Mouse (Mus musculus) neural tube, embryonic 11.5 days (tissue): ENCODE measurements at regions not wholly inside any gene's neighbourhood (a gene's known extent, or its start where the extent isn't known, plus 50 kb on each side); places are given as distances from the start of the nearest gene placed in this dataset.
"Not testable (repeated sequence)": the region's sequence is repeated elsewhere in the genome, so short reads cannot be mapped to it uniquely, and the experiment has no call there.

ENCODE experiments used
- ATAC-seq: fragments of 200-750 bp; cut with Nextera tagmentation; 2 replicates; pipeline ENCODE4 v1.8.0; 2017; ENCODE audit warnings: moderate number of reproducible peaks, mild to moderate bottlenecking, moderate TSS enrichment, moderate library complexity; ENCODE audit not compliant: insufficient read depth, low FRiP score, low TSS enrichment
- DNase-seq: peaks from one replicate; pipeline ENCODE4 v3.0.0-alpha.2; 2015; ENCODE audit warnings: low spot score
- H3K27ac ChIP-seq: fragments of 300-500 bp; sonication (generic); 2 replicates; pipeline ENCODE4 v1.5.1; 2014; ENCODE audit warnings: low read depth, mild to moderate bottlenecking, low read length
- H3K27me3 ChIP-seq: fragments of 300-500 bp; sonication (generic); 2 replicates; pipeline ENCODE4 v1.6.1; 2014; ENCODE audit warnings: mild to moderate bottlenecking, low read length, mixed read lengths; ENCODE audit not compliant: control insufficient read depth, insufficient read depth
- H3K36me3 ChIP-seq: fragments of 300-500 bp; sonication (generic); 2 replicates; pipeline ENCODE4 v1.6.1; 2014; ENCODE audit warnings: mild to moderate bottlenecking, low read length, moderate library complexity, mixed read lengths; ENCODE audit not compliant: control insufficient read depth, insufficient read depth
- H3K4me1 ChIP-seq: fragments of 300-500 bp; sonication (generic); 2 replicates; pipeline ENCODE4 v1.6.1; 2014; ENCODE audit warnings: low read length, mixed read lengths; ENCODE audit not compliant: control insufficient read depth, insufficient read depth
- H3K4me2 ChIP-seq: fragments of 300-500 bp; sonication (generic); 2 replicates; pipeline ENCODE4 v1.6.1; 2014; ENCODE audit warnings: low read depth, mild to moderate bottlenecking, moderate library complexity
- H3K4me3 ChIP-seq: fragments of 300-500 bp; sonication (generic); 2 replicates; pipeline ENCODE4 v1.5.1; 2014; ENCODE audit warnings: low read depth, low read length
- H3K9ac ChIP-seq: fragments of 300-500 bp; sonication (generic); 2 replicates; pipeline ENCODE4 v1.6.1; 2014; ENCODE audit warnings: mild to moderate bottlenecking, low read length
- H3K9me3 ChIP-seq: fragments of 300-500 bp; sonication (generic); 2 replicates; pipeline ENCODE4 v1.6.1; 2016; ENCODE audit warnings: low read length; ENCODE audit not compliant: control insufficient read depth
- WGBS: fragments of 180-500 bp; shearing (Covaris S2); extraction: QIAGEN DNeasy Blood & Tissue Kit; methylation state at CpG from one replicate; pipeline ENCODE4 v1.1.7; 2014; 5-methylcytosine and 5-hydroxymethylcytosine counted together

DNA sequence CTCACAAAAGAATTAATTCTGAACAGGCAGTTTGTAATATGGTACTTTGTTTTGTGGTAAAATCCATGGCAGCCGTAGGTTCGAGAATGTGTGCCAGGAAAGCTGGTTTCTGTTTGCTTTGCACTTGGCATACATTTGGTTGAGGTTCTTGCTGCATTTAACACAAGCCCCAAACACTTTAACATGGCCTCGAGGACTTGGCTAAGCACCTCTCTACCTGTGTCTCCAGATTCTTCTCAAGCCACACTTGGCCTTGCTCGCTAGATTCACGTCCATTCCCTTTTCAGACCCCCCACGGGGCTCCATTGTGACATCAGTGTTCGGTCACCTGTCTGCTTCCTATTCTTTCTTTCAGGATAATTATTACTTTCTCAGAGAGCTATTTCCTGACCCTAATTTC is 151.9 kb upstream of the Dmrta1 start:
- H3K4me2 ChIP-seq: no peak overlapping the region
- H3K4me1 ChIP-seq: no peaks in the 10 kb centered on the region
- no peak overlapping the region for H3K9ac ChIP-seq
- no peak overlapping the region for H3K27ac ChIP-seq
- H3K9me3 ChIP-seq: no peaks in the 10 kb centered on the region
- ATAC-seq (no peak), DNase-seq (no peak)
- H3K4me3 ChIP-seq: no peak overlapping the region
- WGBS: 75% methylated on average over 7 of the region's 7 CpGs
- no peaks in the 10 kb centered on the region for H3K36me3 ChIP-seq
- H3K27me3 ChIP-seq: peaks cover 15% of the 10 kb centered on the region

DNA sequence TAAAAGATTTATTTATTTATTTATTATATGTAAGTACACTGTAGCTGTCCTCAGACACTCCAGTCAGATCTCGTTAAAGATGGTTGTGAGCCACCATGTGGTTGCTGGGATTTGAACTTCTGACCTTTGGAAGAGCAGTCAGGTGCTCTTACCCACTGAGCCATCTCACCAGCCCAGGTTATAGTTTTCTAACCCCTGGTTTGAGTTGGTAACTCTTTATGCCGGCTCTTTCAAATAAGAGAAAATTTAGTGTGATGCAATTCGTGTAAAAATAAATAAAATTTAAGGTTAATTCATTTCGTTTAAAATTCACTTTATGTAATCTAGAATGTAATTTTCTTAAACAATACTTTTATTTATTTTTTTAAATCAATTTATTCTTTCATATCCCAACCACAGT is 153.7 kb upstream of the Dmrta1 start:
- not testable (repeated sequence) for H3K9ac ChIP-seq
- 59% methylated on average over 4 of the region's 4 CpGs for WGBS

DNA sequence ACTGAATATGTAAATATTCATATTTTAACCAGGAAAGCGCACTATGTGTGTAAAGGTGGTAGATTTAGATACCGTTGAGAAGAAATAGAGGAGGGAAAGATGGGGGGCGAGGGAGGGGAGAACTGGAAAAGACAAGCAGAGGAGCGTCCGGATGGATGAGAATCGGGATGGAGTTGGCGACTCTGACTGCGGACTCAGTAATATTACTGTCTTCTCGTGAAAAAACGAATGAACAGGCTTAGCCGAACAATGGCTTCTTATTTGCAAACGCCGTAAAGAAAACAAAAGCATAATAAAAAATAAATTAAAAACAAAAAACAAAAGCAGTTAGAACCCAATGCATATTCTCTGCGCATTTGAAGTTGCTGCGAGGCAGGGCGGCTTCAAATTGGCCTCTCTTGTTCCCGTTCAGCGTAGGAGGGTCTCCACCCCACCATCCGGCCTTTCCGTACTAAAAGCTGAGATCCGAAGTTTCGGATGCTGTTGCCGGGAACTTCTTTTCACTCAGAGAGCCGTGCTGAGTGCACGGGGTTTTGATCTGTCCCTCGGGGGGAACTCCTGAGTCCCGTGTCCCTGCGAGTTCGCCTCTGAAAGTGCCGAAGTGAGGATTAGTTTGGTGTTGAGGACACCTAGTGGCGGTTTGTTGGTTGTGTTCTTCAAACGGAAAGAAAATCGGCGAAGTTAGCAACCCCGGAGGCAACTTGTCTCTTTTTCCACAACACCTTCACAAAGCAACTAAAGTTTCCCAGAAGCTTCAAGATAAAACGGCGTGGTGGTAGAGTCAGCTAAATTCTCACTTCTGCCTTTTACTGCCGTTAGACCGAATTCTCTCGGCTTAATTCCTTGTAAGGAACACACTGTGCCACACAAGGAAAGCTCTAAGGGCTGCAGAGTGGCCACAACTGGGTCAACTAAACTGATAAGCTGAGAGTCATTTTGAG is 154.7 kb upstream of the Dmrta1 start:
- no peaks in the 10 kb centered on the region for H3K4me1 ChIP-seq
- peaks cover 15% of the 10 kb centered on the region for H3K27me3 ChIP-seq
- H3K4me2 ChIP-seq: peak overlapping the region; percentile 72
- no peaks in the 10 kb centered on the region for H3K9me3 ChIP-seq
- no peaks in the 10 kb centered on the region for H3K36me3 ChIP-seq
- no peak overlapping the region for H3K27ac ChIP-seq
- no peak overlapping the region for H3K9ac ChIP-seq
- 2% methylated on average over 40 of the region's 40 CpGs for WGBS
- peak; percentile 72 for ATAC-seq
- DNase-seq: peak; percentile 83
- H3K4me3 ChIP-seq: peak overlapping the region; percentile 38

More for the DNA sequence above, 153.7 kb upstream of the Dmrta1 start:
- H3K4me1 ChIP-seq, H3K4me3 ChIP-seq, DNase-seq, H3K27ac ChIP-seq, H3K36me3 ChIP-seq, H3K4me2 ChIP-seq, H3K9me3 ChIP-seq, ATAC-seq: not testable (repeated sequence)
- H3K27me3 ChIP-seq: peaks cover 15% of the 10 kb centered on the region

DNA sequence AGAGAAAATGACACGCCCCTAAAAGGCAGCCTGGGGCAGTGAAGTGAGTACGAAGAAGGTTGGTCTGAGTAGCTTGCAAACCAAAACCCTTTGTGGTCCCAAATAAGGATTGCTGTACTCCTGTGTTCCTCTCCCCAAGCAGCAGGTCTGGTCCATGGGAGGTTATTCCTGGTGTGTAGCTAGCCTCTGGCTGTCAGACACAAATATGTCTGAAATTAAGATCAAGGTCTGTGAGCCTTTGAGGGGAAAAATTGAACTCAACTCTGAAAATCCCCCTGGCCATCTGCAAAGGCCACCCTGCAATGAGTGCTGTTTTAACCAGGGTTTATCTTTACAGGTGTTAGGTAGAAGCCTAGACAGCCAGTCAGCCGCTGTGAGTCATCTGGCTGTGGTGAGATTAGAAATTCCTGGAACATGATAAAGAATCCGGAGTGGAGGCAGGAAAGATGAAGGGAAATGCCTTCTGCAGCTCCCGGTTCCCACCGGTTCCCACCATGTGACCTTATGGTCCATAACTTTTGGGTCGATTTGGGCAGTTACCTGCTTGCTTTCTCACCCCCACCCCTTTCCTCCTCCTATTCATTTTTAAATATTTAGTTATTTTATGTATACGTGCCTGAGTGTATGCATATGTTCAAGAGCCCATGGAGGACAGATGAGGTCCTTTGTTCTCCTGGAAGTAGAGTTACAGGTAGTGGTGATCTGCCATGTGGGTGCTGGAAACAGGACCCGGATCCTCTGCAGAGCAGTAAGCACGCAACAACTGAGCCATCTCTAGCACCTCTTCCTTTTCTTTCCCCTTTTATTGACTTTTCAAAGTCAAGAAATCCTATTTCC is 155.6 kb upstream of the Dmrta1 start:
- no peaks in the 10 kb centered on the region for H3K36me3 ChIP-seq
- H3K4me3 ChIP-seq: peak overlapping the region; percentile 38; the same call in 1 of the 2 replicates
- ATAC-seq (no peak), DNase-seq (peak; percentile 16)
- H3K27me3 ChIP-seq: peaks cover 15% of the 10 kb centered on the region
- no peaks in the 10 kb centered on the region for H3K9me3 ChIP-seq
- H3K4me1 ChIP-seq: no peaks in the 10 kb centered on the region
- no peak overlapping the region for H3K9ac ChIP-seq
- 13% methylated on average over 10 of the region's 10 CpGs for WGBS
- H3K4me2 ChIP-seq: peak overlapping the region; percentile 72
- no peak overlapping the region for H3K27ac ChIP-seq

DNA sequence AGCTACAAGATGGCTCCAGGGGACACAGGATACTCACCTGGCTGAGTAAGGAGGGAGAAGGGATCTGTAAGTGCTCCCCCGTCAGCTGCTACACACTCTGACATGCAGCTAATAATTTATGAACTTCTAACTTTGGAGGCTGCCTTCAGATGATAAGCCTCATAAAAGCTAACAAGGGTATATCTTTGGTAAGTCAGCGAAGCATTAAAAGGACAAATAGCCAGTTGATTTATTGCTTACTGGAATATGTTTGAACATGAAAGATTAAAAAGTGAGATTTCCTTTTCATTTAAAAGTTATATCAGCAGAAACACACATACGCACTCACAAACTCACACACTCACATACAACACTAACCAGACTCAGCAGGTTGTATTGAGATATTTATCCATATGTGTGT is 161.2 kb upstream of the Dmrta1 start:
- Histone ChIP-seq H3K4me3 (no peak overlapping the region), H3K4me1 (no peaks in the 10 kb centered on the region), H3K27me3 (no peaks in the 10 kb centered on the region), H3K36me3 (no peaks in the 10 kb centered on the region), H3K9me3 (no peaks in the 10 kb centered on the region), H3K9ac (no peak overlapping the region), H3K27ac (no peak overlapping the region), H3K4me2 (no peak overlapping the region)
- 80% methylated on average over 3 of the region's 3 CpGs for WGBS
- no peak for ATAC-seq
- no peak for DNase-seq

DNA sequence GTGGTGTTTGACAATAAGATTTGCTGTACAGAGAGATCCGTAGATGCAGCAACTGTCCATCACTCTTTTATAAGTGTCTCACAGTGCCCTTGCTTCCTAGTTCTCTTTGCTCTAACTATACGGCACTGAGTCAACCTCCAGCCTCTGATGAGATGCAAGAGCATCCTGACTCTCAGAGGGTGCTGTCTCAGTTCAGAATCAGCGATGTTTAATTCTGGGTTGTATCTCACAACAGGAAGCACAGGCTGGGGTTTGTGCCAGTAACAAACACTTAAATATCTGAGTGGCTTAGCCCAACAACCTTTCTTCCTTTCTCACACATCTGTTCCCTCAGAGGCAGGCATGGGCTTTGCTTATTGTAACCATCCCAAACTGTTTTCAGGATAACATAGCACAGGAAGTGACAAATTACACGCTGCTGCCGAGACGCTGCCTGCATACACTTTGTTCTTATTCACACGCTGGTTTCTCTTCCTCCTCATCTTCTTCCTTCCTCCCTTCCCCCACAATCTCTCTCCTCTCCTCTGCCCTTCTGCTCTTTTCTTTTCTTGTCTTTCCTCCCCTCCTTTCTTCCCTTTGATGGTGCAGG is 163.3 kb upstream of the Dmrta1 start:
- 39% methylated on average over 7 of the region's 7 CpGs for WGBS
- DNase-seq (no peak), ATAC-seq (no peak)
- Histone ChIP-seq H3K36me3 (no peaks in the 10 kb centered on the region), H3K9me3 (no peaks in the 10 kb centered on the region), H3K27me3 (no peaks in the 10 kb centered on the region), H3K4me3 (no peak overlapping the region), H3K9ac (no peak overlapping the region), H3K4me2 (no peak overlapping the region), H3K4me1 (no peaks in the 10 kb centered on the region), H3K27ac (no peak overlapping the region)

DNA sequence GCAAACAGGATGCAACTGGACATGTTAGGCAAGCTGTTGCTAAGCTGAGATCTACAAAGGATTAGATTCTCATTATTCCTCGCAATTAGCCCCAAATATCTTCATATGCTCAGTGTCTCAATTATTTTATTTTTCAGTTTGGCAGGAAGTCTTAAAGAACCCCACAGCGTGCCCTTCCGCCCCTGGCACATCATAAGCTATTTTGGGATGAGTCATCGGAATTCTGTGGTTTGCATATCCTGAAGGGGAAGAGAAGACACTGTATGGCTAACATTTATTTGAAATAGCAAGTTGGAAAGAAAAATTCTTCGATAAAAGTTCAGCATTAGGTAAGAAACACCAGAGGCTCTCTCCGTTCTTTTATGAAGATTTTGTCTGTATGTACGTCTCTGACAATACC is 164.3 kb upstream of the Dmrta1 start:
- Histone ChIP-seq H3K9me3 (no peaks in the 10 kb centered on the region), H3K27me3 (no peaks in the 10 kb centered on the region), H3K4me3 (no peak overlapping the region), H3K4me1 (no peaks in the 10 kb centered on the region), H3K27ac (no peak overlapping the region), H3K9ac (no peak overlapping the region), H3K4me2 (no peak overlapping the region), H3K36me3 (no peaks in the 10 kb centered on the region)
- WGBS: 89% methylated on average over 7 of the region's 7 CpGs
- DNase-seq (no peak), ATAC-seq (no peak)

DNA sequence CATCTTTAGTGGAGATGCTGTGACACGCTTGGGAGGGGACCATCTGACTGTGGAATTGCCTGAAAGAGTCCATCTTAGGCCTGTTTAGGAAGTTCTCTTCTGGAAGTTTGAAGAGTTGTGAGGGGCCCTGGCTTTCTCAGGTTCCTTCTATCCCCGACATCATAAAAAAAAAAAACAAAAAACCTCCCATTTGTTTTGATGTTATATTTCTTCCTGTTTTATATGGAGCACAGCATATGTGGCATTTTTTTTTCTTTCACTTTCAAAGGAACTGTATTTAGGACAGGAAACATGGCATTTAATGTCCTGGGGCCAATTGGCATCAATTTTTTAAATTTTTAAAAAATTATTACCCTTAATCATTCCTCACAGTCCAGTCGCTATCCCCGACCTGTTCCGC is 168.6 kb upstream of the Dmrta1 start:
- WGBS: 80% methylated on average over 5 of the region's 5 CpGs
- no peaks in the 10 kb centered on the region for H3K36me3 ChIP-seq
- H3K27me3 ChIP-seq: no peaks in the 10 kb centered on the region
- H3K27ac ChIP-seq: no peak overlapping the region
- no peaks in the 10 kb centered on the region for H3K9me3 ChIP-seq
- no peak for DNase-seq
- H3K4me3 ChIP-seq: no peak overlapping the region
- no peak overlapping the region for H3K9ac ChIP-seq
- ATAC-seq: no peak
- 0 out of 2 replicates have a peak, but pooled peaks cover 3% of the 10 kb centered on the region for H3K4me1 ChIP-seq
- H3K4me2 ChIP-seq: no peak overlapping the region
